Mouse (Mus musculus) ES-Bruce4 (cell line): ENCODE data around the gene Ostc. TPM values are rescaled to one million over a fixed set of nuclear protein-coding genes. Genes with fewer than 3 reads are reported as not detected.

Source experiments
- H3K27ac ChIP-seq: 2 replicates; pipeline ENCODE4 v1.5.1; 2012; ENCODE audit warnings: low read length, inconsistent platforms; ENCODE audit not compliant: insufficient read depth
- H3K27me3 ChIP-seq: 2 replicates; pipeline ENCODE4 v1.6.1; 2012; ENCODE audit warnings: mild to moderate bottlenecking, low read length, inconsistent platforms; ENCODE audit not compliant: control insufficient read depth, poor library complexity, insufficient read depth, severe bottlenecking
- H3K36me3 ChIP-seq: 2 replicates; pipeline ENCODE4 v1.6.1; 2012; ENCODE audit warnings: inconsistent platforms, mild to moderate bottlenecking, low read length, moderate library complexity; ENCODE audit not compliant: control insufficient read depth, poor library complexity, insufficient read depth, severe bottlenecking
- H3K4me1 ChIP-seq: one replicate; pipeline ENCODE4 v1.8.1; 2011; ENCODE audit warnings: low read length; ENCODE audit not compliant: control insufficient read depth, insufficient read depth
- H3K4me3 ChIP-seq: 2 replicates; pipeline ENCODE4 v1.5.1; 2011; ENCODE audit warnings: low read depth, mild to moderate bottlenecking, low read length
- H3K9ac ChIP-seq: 2 replicates; pipeline ENCODE4 v1.6.1; 2012; ENCODE audit warnings: low read depth, mild to moderate bottlenecking, inconsistent platforms; ENCODE audit not compliant: poor library complexity, severe bottlenecking
- H3K9me3 ChIP-seq: replicated peaks from 2 replicates; pipeline ENCODE4 v1.6.1; 2012; ENCODE audit warnings: mild to moderate bottlenecking, low read length, inconsistent platforms; ENCODE audit not compliant: control insufficient read depth, poor library complexity, insufficient read depth, severe bottlenecking
- CTCF ChIP-seq: IDR thresholded peaks from one replicate; pipeline ENCODE4 v1.8.1; 2011; ENCODE audit warnings: low read depth, low read length
- EP300 ChIP-seq: IDR thresholded peaks from 2 replicates; pipeline ENCODE4 v1.6.1; 2011; ENCODE audit warnings: low read depth, low read length; ENCODE audit not compliant: insufficient read depth
- POLR2A ChIP-seq: IDR thresholded peaks from one replicate; pipeline ENCODE4 v1.8.1; 2011; ENCODE audit warnings: low read length; ENCODE audit not compliant: insufficient read depth
- polyA plus RNA-seq: library from polyadenylated mRNA; stranded (reverse); fragments of >200 nt; gene quantifications from 2 replicates; pipeline ENCODE4 v1.2.4, GENCODE M21; 2011; ENCODE audit warnings: low read depth; ENCODE audit not compliant: missing spikeins, insufficient read depth, insufficient read length

Gene Ostc
- polyA plus RNA-seq, 1 experiment: 170 TPM

GRCm38 (mm10) chr3:130694041-130694593 is 15.1 kb downstream of the Ostc start:
- Histone ChIP-seq H3K4me3 (no peak overlapping the region), H3K27me3 (no peaks in the 10 kb centered on the region), H3K9ac (no peak overlapping the region), H3K4me1 (no peaks in the 10 kb centered on the region), H3K36me3 (peaks cover 6% of the 10 kb centered on the region; the same call in 1 of the 2 replicates), H3K27ac (peak overlapping the region; percentile 21; the same call in 1 of the 2 replicates), H3K9me3 (no peaks in the 10 kb centered on the region)
- no peak for TF ChIP-seq POLR2A
- no peak for TF ChIP-seq EP300
- no peak for TF ChIP-seq CTCF

- H3K9me3 ChIP-seq: no peaks in the 10 kb centered on the region
- no peaks in the 10 kb centered on the region; the same call in 1 of the 2 replicates for H3K36me3 ChIP-seq
- no peak for TF ChIP-seq CTCF
- no peak for TF ChIP-seq EP300
- TF ChIP-seq POLR2A: no peak
- peak overlapping the region; percentile 66 for H3K9ac ChIP-seq
- H3K4me3 ChIP-seq: peak overlapping the region; percentile 59
- no peaks in the 10 kb centered on the region for H3K4me1 ChIP-seq
- H3K27me3 ChIP-seq: no peaks in the 10 kb centered on the region
- H3K27ac ChIP-seq: no peak overlapping the region
Measured at GRCm38 (mm10) chr3:130691596-130692170, 17.6 kb downstream of the Ostc start.

- peak overlapping the region; percentile 59 for H3K4me3 ChIP-seq
- no peaks in the 10 kb centered on the region; the same call in 1 of the 2 replicates for H3K36me3 ChIP-seq
- no peaks in the 10 kb centered on the region for H3K9me3 ChIP-seq
- H3K27ac ChIP-seq: 0 out of 2 replicates have a peak overlapping the region, but pooled peaks have one; percentile 17
- H3K9ac ChIP-seq: peak overlapping the region; percentile 66
- no peaks in the 10 kb centered on the region for H3K27me3 ChIP-seq
- TF ChIP-seq EP300: no peak
- TF ChIP-seq POLR2A: no peak
- TF ChIP-seq CTCF: no peak
- no peaks in the 10 kb centered on the region for H3K4me1 ChIP-seq
Measured at GRCm38 (mm10) chr3:130690834-130691595, 18.2 kb downstream of the Ostc start.

GRCm38 (mm10) chr3:130689630-130690029 is 19.6 kb downstream of the Ostc start:
- no peak overlapping the region for H3K9ac ChIP-seq
- no peak overlapping the region for H3K4me3 ChIP-seq
- H3K27me3 ChIP-seq: no peaks in the 10 kb centered on the region
- TF ChIP-seq POLR2A: no peak
- peak; percentile 79 for TF ChIP-seq CTCF
- no peak overlapping the region for H3K27ac ChIP-seq
- H3K4me1 ChIP-seq: no peaks in the 10 kb centered on the region
- H3K9me3 ChIP-seq: no peaks in the 10 kb centered on the region
- no peaks in the 10 kb centered on the region for H3K36me3 ChIP-seq

GRCm38 (mm10) chr3:130687051-130687450 is 22.2 kb downstream of the Ostc start:
- H3K4me1 ChIP-seq: no peaks in the 10 kb centered on the region
- no peak overlapping the region for H3K27ac ChIP-seq
- TF ChIP-seq POLR2A (no peak), EP300 (no peak)
- H3K9me3 ChIP-seq: no peaks in the 10 kb centered on the region
- no peaks in the 10 kb centered on the region for H3K27me3 ChIP-seq
- H3K36me3 ChIP-seq: no peaks in the 10 kb centered on the region
- H3K4me3 ChIP-seq: no peak overlapping the region
- no peak overlapping the region for H3K9ac ChIP-seq

- H3K36me3 ChIP-seq: no peaks in the 10 kb centered on the region
- TF ChIP-seq EP300: no peak
- no peak for TF ChIP-seq CTCF
- H3K27me3 ChIP-seq: no peaks in the 10 kb centered on the region
- H3K4me1 ChIP-seq: no peaks in the 10 kb centered on the region
- H3K9me3 ChIP-seq: no peaks in the 10 kb centered on the region
- H3K27ac ChIP-seq: no peak overlapping the region
- H3K4me3 ChIP-seq: no peak overlapping the region
- no peak overlapping the region for H3K9ac ChIP-seq
Measured at GRCm38 (mm10) chr3:130685014-130685366, 24.3 kb downstream of the Ostc start.
